Mouse (Mus musculus): ENCODE results near the gene Eif3c.
A peak's percentile ranks its signal among the peaks of the same experiment; 100 is the strongest.

The Eif3c gene

GRCm38 (mm10) chr7:126545631-126546030 is 20.6 kb downstream of the Eif3c start:
- DNase-seq = no peak

- no peak for DNase-seq
These were observed 24.6 kb downstream of the Eif3c start for GRCm38 (mm10) chr7:126541661-126542060.

- peak; percentile 12 for DNase-seq
These were observed 28.2 kb downstream of the Eif3c start for GRCm38 (mm10) chr7:126537820-126538585.

- DNase-seq = no peak
These were observed 29.7 kb downstream of the Eif3c start for GRCm38 (mm10) chr7:126536466-126536865.

- peak; percentile 19 for DNase-seq
These were observed 30.4 kb downstream of the Eif3c start for GRCm38 (mm10) chr7:126535766-126536165.

GRCm38 (mm10) chr7:126533434-126533833 is 32.8 kb downstream of the Eif3c start:
- DNase-seq = no peak

- DNase-seq = no peak
These were observed 38.0 kb downstream of the Eif3c start for GRCm38 (mm10) chr7:126528166-126528577.

GRCm38 (mm10) chr7:126523316-126523715 is 42.9 kb downstream of the Eif3c start:
- no peak for DNase-seq

- DNase-seq = no peak
These were observed 46.7 kb downstream of the Eif3c start for GRCm38 (mm10) chr7:126519513-126519912.

- DNase-seq = no peak
These were observed 47.8 kb downstream of the Eif3c start for GRCm38 (mm10) chr7:126518261-126518941.

- DNase-seq = no peak
These were observed 54.9 kb downstream of the Eif3c start for GRCm38 (mm10) chr7:126511287-126511686.

GRCm38 (mm10) chr7:126507126-126507778 is 59.0 kb downstream of the Eif3c start:
- DNase-seq = no peak

- DNase-seq = no peak
These were observed 61.3 kb downstream of the Eif3c start for GRCm38 (mm10) chr7:126504913-126505312.

GRCm38 (mm10) chr7:126503273-126503878 is 62.8 kb downstream of the Eif3c start, which contains the start of gene Atxn2l:
Gene Atxn2l, minus strand, starts transcription at chr7:126503437.
- DNase-seq = peak; percentile 99

- DNase-seq = no peak
These were observed 63.5 kb downstream of the Eif3c start for GRCm38 (mm10) chr7:126502751-126503150.

GRCm38 (mm10) chr7:126502023-126502741 is 64.0 kb downstream of the Eif3c start:
- peak; percentile 96 for DNase-seq

GRCm38 (mm10) chr7:126501684-126502022 is 64.6 kb downstream of the Eif3c start:
- no peak for DNase-seq

GRCm38 (mm10) chr7:126499416-126499815 is 66.8 kb downstream of the Eif3c start:
- no peak for DNase-seq

GRCm38 (mm10) chr7:126497966-126498365 is 68.2 kb downstream of the Eif3c start:
- DNase-seq = no peak

- no peak for DNase-seq
These were observed 69.7 kb downstream of the Eif3c start for GRCm38 (mm10) chr7:126496475-126496874.

Data from liver (tissue).